Mouse (Mus musculus) limb, embryonic 12.5 days (tissue): ENCODE results near the gene Tyk2. TPM values are rescaled to one million over a fixed set of nuclear protein-coding genes. Genes with fewer than 3 reads are reported as not detected.

Experiments
- ATAC-seq: fragments of 200-750 bp; cut with Nextera tagmentation; 2 replicates; pipeline ENCODE4 v1.8.0; 2017; ENCODE audit warnings: low read depth, moderate TSS enrichment; ENCODE audit not compliant: insufficient number of reproducible peaks, insufficient read depth, low FRiP score, low TSS enrichment
- H3K27ac ChIP-seq: fragments of 300-500 bp; sonication (generic); 2 replicates; pipeline ENCODE4 v1.5.1; 2016; ENCODE audit warnings: mild to moderate bottlenecking, moderate library complexity
- H3K27me3 ChIP-seq: fragments of 300-500 bp; sonication (generic); 2 replicates; pipeline ENCODE4 v1.6.1; 2016; ENCODE audit warnings: mild to moderate bottlenecking, moderate library complexity
- H3K36me3 ChIP-seq: fragments of 300-500 bp; sonication (generic); 2 replicates; pipeline ENCODE4 v1.6.1; 2016; ENCODE audit warnings: mild to moderate bottlenecking, moderate library complexity
- H3K4me1 ChIP-seq: fragments of 300-500 bp; sonication (generic); replicated peaks from 2 replicates; pipeline ENCODE4 v1.6.1; 2016
- H3K4me2 ChIP-seq: fragments of 300-500 bp; sonication (generic); 2 replicates; pipeline ENCODE4 v1.6.1; 2016; ENCODE audit warnings: mild to moderate bottlenecking, moderate library complexity
- H3K4me3 ChIP-seq: fragments of 300-500 bp; sonication (generic); replicated peaks from 2 replicates; pipeline ENCODE4 v1.5.1; 2016; ENCODE audit warnings: mild to moderate bottlenecking
- H3K9ac ChIP-seq: fragments of 300-500 bp; sonication (generic); replicated peaks from 2 replicates; pipeline ENCODE4 v1.6.1; 2016; ENCODE audit warnings: mild to moderate bottlenecking, moderate library complexity
- H3K9me3 ChIP-seq: fragments of 300-500 bp; sonication (generic); 2 replicates; pipeline ENCODE4 v1.6.1; 2016; ENCODE audit warnings: mild to moderate bottlenecking, moderate library complexity
- WGBS: fragments of 180-500 bp; shearing (Covaris S2); methylation state at CpG from one replicate; pipeline ENCODE4 v1.1.7; 2016; 5-methylcytosine and 5-hydroxymethylcytosine counted together
- polyA plus RNA-seq: library from polyadenylated mRNA; unstranded; fragments of >200 nt; fragmentation: Nextera tagmentation; extraction: Ambion mirVana; gene quantifications from 2 replicates; pipeline ENCODE4 v1.2.1, GENCODE M21; 2016

Tyk2 gene
- polyA plus RNA-seq, 1 experiment from 2014 or later: 15.0 TPM

GRCm38 (mm10) chr9:21090537-21090936 lies 40.5 kb downstream of the Tyk2 start:
- Histone ChIP-seq H3K9ac (peak overlapping the region; percentile 83), H3K36me3 (peaks cover 51% of the 10 kb centered on the region), H3K27ac (0 out of 2 replicates have a peak overlapping the region, but pooled peaks have one; percentile 23), H3K4me3 (peak overlapping the region; percentile 60), H3K4me2 (peak overlapping the region; percentile 94), H3K4me1 (peaks cover 19% of the 10 kb centered on the region), H3K9me3 (no peaks in the 10 kb centered on the region), H3K27me3 (no peaks in the 10 kb centered on the region)
- 81% methylated on average over 1 of the region's 1 CpGs for WGBS
- ATAC-seq: no peak

GRCm38 (mm10) chr9:21083324-21083723 lies 47.7 kb downstream of the Tyk2 start:
- Histone ChIP-seq H3K4me3 (no peak overlapping the region), H3K4me1 (no peaks in the 10 kb centered on the region), H3K9me3 (no peaks in the 10 kb centered on the region), H3K27ac (no peak overlapping the region), H3K36me3 (peaks cover 96% of the 10 kb centered on the region), H3K9ac (no peak overlapping the region), H3K4me2 (no peak overlapping the region), H3K27me3 (no peaks in the 10 kb centered on the region)
- WGBS: 86% methylated on average over 3 of the region's 3 CpGs
- no peak for ATAC-seq

GRCm38 (mm10) chr9:21081127-21081526 lies 49.9 kb downstream of the Tyk2 start:
- H3K4me2 ChIP-seq: no peak overlapping the region
- H3K4me3 ChIP-seq: no peak overlapping the region
- no peak overlapping the region for H3K9ac ChIP-seq
- 92% methylated on average over 9 of the region's 9 CpGs for WGBS
- H3K27ac ChIP-seq: no peak overlapping the region
- no peak for ATAC-seq
- no peaks in the 10 kb centered on the region for H3K27me3 ChIP-seq
- H3K9me3 ChIP-seq: no peaks in the 10 kb centered on the region
- peaks cover 95% of the 10 kb centered on the region for H3K36me3 ChIP-seq
- no peaks in the 10 kb centered on the region for H3K4me1 ChIP-seq

GRCm38 (mm10) chr9:21075625-21076024 lies 55.4 kb downstream of the Tyk2 start:
- Histone ChIP-seq H3K36me3 (peaks cover 78% of the 10 kb centered on the region), H3K27me3 (no peaks in the 10 kb centered on the region), H3K9ac (no peak overlapping the region), H3K4me1 (peaks cover 9% of the 10 kb centered on the region), H3K9me3 (no peaks in the 10 kb centered on the region), H3K27ac (no peak overlapping the region), H3K4me2 (no peak overlapping the region), H3K4me3 (no peak overlapping the region)
- WGBS: 87% methylated on average over 3 of the region's 3 CpGs
- no peak for ATAC-seq

GRCm38 (mm10) chr9:21074173-21074572 lies 56.9 kb downstream of the Tyk2 start:
- peaks cover 69% of the 10 kb centered on the region for H3K36me3 ChIP-seq
- no peaks in the 10 kb centered on the region for H3K9me3 ChIP-seq
- ATAC-seq: no peak
- no peak overlapping the region for H3K4me2 ChIP-seq
- H3K9ac ChIP-seq: no peak overlapping the region
- no peak overlapping the region for H3K4me3 ChIP-seq
- no peaks in the 10 kb centered on the region for H3K27me3 ChIP-seq
- WGBS: 86% methylated on average over 1 of the region's 1 CpGs
- peaks cover 9% of the 10 kb centered on the region for H3K4me1 ChIP-seq
- H3K27ac ChIP-seq: 0 out of 2 replicates have a peak overlapping the region, but pooled peaks have one; percentile 37

GRCm38 (mm10) chr9:21073044-21073840 lies 57.8 kb downstream of the Tyk2 start, which contains the start of the genes Gm49373 and Fdx1l:
TSS of gene Gm49373 (minus strand) at chr9:21073096.
TSS of gene Fdx1l (minus strand) at chr9:21073614.
- WGBS: 3% methylated on average over 57 of the region's 58 CpGs
- H3K36me3 ChIP-seq: peaks cover 60% of the 10 kb centered on the region
- no peaks in the 10 kb centered on the region for H3K27me3 ChIP-seq
- peak; percentile 88 for ATAC-seq
- no peaks in the 10 kb centered on the region for H3K9me3 ChIP-seq
- peak within 1 kb of the TSS; percentile 62 for H3K27ac ChIP-seq
- peaks cover 9% of the 10 kb centered on the region for H3K4me1 ChIP-seq
- H3K4me3 ChIP-seq: peak within 1 kb of the TSS; percentile 87
- H3K9ac ChIP-seq: peak within 1 kb of the TSS; percentile 88
- H3K4me2 ChIP-seq: peak within 1 kb of the TSS; percentile 80

GRCm38 (mm10) chr9:21072641-21073040 lies 58.4 kb downstream of the Tyk2 start:
- 0 out of 2 replicates have a peak overlapping the region, but pooled peaks have one; percentile 29 for H3K27ac ChIP-seq
- no peaks in the 10 kb centered on the region for H3K27me3 ChIP-seq
- 14% methylated on average over 4 of the region's 4 CpGs for WGBS
- ATAC-seq: no peak
- H3K4me2 ChIP-seq: peak overlapping the region; percentile 80
- peak overlapping the region; percentile 87 for H3K4me3 ChIP-seq
- peaks cover 60% of the 10 kb centered on the region for H3K36me3 ChIP-seq
- no peaks in the 10 kb centered on the region for H3K9me3 ChIP-seq
- H3K4me1 ChIP-seq: peaks cover 9% of the 10 kb centered on the region
- H3K9ac ChIP-seq: peak overlapping the region; percentile 88

- no peak for ATAC-seq
- Histone ChIP-seq H3K4me3 (no peak within 1 kb of the TSS), H3K4me2 (no peak within 1 kb of the TSS), H3K4me1 (peaks cover 3% of the 10 kb centered on the region), H3K9ac (no peak within 1 kb of the TSS), H3K36me3 (peaks cover 64% of the 10 kb centered on the region), H3K9me3 (no peaks in the 10 kb centered on the region), H3K27ac (no peak within 1 kb of the TSS), H3K27me3 (no peaks in the 10 kb centered on the region)
- WGBS: 82% methylated on average over 27 of the region's 27 CpGs
Observed at GRCm38 (mm10) chr9:21067006-21067684, 63.9 kb downstream of the Tyk2 start, which contains the start of gene Zglp1. TSS of gene Zglp1 (minus strand) at chr9:21067093.

GRCm38 (mm10) chr9:21062928-21063327 lies 68.1 kb downstream of the Tyk2 start:
- Histone ChIP-seq H3K27me3 (no peaks in the 10 kb centered on the region), H3K4me2 (no peak overlapping the region), H3K27ac (no peak overlapping the region), H3K4me1 (no peaks in the 10 kb centered on the region), H3K4me3 (no peak overlapping the region), H3K9me3 (no peaks in the 10 kb centered on the region), H3K9ac (no peak overlapping the region), H3K36me3 (peaks cover 51% of the 10 kb centered on the region)
- ATAC-seq: no peak
- WGBS: 79% methylated on average over 2 of the region's 2 CpGs
